Mouse (Mus musculus): ENCODE measurements around the gene Olfr1461. TPM values are rescaled to one million over a fixed set of nuclear protein-coding genes. Genes with fewer than 3 reads are reported as not detected.

The Olfr1461 gene
- not detected for total RNA-seq (2021)
- long read RNA-seq: 0 reads

- DNase-seq (ENCODE audit: low spot score in 2 of 2): no peak
These were observed at the start of gene Olfr1461 for GRCm38 (mm10) chr19:13162700-13163099. Gene Olfr1461, plus strand, starts transcription at chr19:13163000.

GRCm38 (mm10) chr19:13149449-13149848 is 13.4 kb upstream of the Olfr1461 start, which contains the start of gene Olfr1459:
Gene Olfr1459, minus strand, starts transcription at chr19:13149549.
- no peak for DNase-seq (ENCODE audit: low spot score in 2 of 2)

- no peak for DNase-seq (ENCODE audit: low spot score in 2 of 2)
These were observed 22.6 kb downstream of the Olfr1461 start, which contains the start of gene Olfr1462 for GRCm38 (mm10) chr19:13185434-13185833. Gene Olfr1462, plus strand, starts transcription at chr19:13185734.

Other genes with a start within 250 kb of the Olfr1461 start
- gene Olfr1448, start 238.6 kb upstream of the Olfr1461 start, total RNA-seq (2021): not detected
- not detected for gene Olfr1449, start 232.2 kb upstream of the Olfr1461 start, total RNA-seq (2021)
- gene Olfr1450, start 212.7 kb upstream of the Olfr1461 start, total RNA-seq (2021): not detected
- not detected for gene Olfr1451, start 168.0 kb upstream of the Olfr1461 start, total RNA-seq (2021)
- not detected for gene Olfr1453, start 134.7 kb upstream of the Olfr1461 start, total RNA-seq (2021)
- not detected for gene Olfr1454, start 102.4 kb upstream of the Olfr1461 start, total RNA-seq (2021)
- gene Olfr1457, start 65.1 kb upstream of the Olfr1461 start, total RNA-seq (2021): not detected
- gene Olfr1458, start 56.2 kb upstream of the Olfr1461 start, total RNA-seq (2021): not detected
- under 1 TPM; 0.22 to 0.23 TPM for gene Olfr1459, start 13.5 kb upstream of the Olfr1461 start, total RNA-seq (2021)
- gene Olfr1462, start 22.7 kb downstream of the Olfr1461 start, total RNA-seq (2021): not detected
- not detected for gene Olfr1463, start 68.3 kb downstream of the Olfr1461 start, total RNA-seq (2021)
- not detected for gene Olfr1465, start 152.5 kb downstream of the Olfr1461 start, total RNA-seq (2021)
- gene Olfr1466, start 175.9 kb downstream of the Olfr1461 start, total RNA-seq (2021): not detected
- gene Olfr1467, start 199.2 kb downstream of the Olfr1461 start, total RNA-seq (2021): not detected
- not detected for gene Olfr1469, start 244.8 kb downstream of the Olfr1461 start, total RNA-seq (2021)